Mouse (Mus musculus) adrenal gland, postnatal 25 days (tissue): ENCODE data around the gene Fyb2. TPM values are rescaled to one million over a fixed set of nuclear protein-coding genes. Genes with fewer than 3 reads are reported as not detected.
"Not testable (repeated sequence)": the region's sequence is repeated elsewhere in the genome, so short reads cannot be mapped to it uniquely, and the experiment has no call there.

Experiments used
- DNase-seq: peaks from one replicate; pipeline ENCODE4 v3.0.0; 2021; ENCODE audit warnings: mixed read lengths
- total RNA-seq: library from RNA; stranded (reverse); gene quantifications from 2 replicates; pipeline ENCODE4 v1.2.3, GENCODE M21; 2021

The Fyb2 gene
- total RNA-seq, 1 experiment from 2014 or later, result 0.94 TPM

DNA sequence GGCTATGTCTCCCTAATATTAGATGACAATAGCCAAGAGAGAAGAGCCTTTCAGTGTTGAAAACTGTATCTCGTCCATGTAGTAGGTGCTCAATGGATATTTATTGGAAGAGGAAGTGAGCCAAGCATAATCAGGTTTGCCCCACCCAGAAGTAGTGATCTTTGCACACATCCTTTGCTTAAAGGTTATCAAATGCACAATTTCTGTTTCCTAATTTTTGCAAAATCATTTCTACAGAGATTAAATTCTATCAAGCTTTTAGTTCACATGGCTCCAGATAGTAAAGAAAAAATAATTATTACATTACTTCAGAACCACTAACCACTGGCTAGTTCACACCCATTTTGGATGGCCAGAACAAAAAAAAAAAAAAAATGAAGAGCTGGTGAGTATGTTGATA lies 28.6 kb downstream of the Fyb2 start:
- DNase-seq, result no peak

DNA sequence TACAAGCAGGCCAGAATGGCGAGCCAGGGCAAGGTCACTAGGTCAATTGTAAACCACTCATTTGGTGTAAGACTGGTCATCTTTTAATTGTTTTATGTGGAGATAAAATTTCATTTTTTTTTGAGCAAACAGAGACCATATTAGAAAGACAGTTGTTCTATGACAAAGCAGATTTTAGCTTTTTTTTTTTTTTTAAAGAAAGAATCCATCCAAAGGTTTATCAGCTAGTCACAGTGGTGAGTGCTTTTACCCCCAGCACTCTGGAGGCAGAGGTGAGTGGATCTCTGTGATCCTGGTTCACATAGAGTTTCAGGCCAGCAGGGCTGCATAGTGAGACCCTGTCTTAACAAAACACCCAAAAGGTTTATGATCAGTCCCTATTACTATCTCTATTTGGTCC lies 31.2 kb downstream of the Fyb2 start:
- DNase-seq, result no peak

DNA sequence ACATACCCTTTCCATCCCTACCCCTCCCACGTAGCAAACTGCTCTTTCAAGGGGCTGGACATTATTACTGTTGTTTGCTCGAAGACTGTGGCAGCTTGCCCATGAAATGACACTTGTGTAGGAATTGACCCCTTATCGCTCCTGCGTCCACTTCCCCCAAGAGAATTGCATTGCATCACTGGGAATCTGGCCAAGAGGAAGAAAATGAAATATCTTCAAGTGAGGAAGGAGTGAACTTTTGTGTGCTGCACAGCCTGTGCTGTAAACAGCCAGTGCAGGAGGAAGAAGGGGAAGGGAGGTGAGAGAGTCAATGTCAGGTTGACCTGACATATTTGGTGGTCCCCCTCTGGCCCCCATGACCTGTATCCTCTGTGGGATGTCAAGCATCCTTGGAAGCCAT lies 35.6 kb downstream of the Fyb2 start:
- no peak for DNase-seq

DNA sequence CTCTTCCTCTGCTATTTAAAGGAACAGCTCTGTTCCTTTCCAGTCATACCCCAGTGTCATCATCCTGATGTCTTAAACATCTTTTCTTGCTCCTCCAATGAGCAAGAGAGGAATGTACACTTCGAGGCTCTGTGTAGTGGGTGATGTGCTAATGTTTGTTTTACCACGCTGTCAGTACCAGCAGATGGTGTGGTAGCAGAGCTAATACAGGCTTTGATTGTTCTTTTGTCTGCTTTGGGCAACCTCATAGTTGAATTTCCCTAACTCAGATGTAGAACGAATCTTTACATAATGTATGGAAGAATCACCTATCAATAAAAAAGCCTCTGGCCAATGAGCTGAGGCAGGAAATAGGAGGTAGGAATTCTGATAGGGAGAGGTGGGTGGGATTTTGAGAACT lies 36.0 kb downstream of the Fyb2 start:
- no peak for DNase-seq

- DNase-seq, result no peak
Measured at GRCm38 (mm10) chr4:104951280-104951878, 38.1 kb downstream of the Fyb2 start.

GRCm38 (mm10) chr4:104956691-104957090 lies 43.4 kb downstream of the Fyb2 start:
- DNase-seq, result no peak

- no peak for DNase-seq
Measured at GRCm38 (mm10) chr4:104961431-104961830, 48.2 kb downstream of the Fyb2 start.

GRCm38 (mm10) chr4:104972606-104973005 lies 59.4 kb downstream of the Fyb2 start:
- DNase-seq, result no peak

DNA sequence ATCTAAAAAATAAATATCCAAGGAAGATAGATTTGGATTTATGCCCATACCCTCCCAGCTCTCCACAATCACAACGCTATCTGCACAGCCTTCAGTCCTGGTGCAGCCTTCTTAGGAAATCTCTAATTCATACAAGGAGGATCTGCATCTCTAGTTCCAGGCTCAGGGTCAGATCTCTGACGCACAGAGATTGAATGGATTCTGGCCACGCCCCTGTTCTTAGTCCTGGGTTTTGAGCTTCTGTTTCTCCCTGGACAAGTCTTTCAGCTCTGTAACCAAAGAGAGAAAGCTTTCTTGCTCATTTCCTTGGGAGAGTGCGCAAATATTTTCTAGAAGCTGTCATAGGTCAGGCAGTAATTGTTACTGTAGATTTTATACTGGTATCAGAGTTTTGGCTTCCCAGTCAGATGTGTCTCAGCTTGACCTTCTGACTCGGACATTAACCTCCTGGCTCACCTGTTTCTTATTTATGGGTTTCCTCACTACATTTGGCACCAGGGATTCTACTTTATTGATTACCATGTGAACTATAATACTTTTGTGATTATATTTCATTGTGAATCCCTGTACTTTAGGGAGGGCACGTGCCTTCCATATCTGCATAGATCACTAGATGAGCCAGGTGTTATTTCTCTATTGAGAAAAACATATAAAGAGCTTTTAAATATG lies 62.0 kb downstream of the Fyb2 start:
- peak; percentile 4 for DNase-seq

- DNase-seq, result no peak
Measured at GRCm38 (mm10) chr4:104985960-104986632, 72.8 kb downstream of the Fyb2 start.

DNA sequence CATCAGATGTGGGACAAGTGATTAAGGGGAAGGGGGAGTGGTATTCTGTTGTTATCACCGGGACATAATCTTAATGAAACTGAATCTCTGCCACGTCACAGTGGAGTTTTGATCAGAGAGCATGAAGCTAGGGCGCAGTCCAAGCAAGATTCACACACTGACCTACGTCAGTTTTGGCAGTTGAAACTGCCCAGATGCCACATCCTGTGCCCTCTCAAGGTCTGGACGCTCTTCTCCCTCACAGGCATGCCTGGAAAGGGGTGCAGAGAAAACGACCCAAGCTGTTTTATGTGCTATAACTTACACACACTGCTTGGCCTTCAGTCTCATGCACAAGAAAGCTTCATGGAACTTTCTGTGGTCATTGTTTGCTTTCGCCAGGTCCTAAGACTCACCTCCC lies 74.4 kb downstream of the Fyb2 start:
- no peak for DNase-seq

DNA sequence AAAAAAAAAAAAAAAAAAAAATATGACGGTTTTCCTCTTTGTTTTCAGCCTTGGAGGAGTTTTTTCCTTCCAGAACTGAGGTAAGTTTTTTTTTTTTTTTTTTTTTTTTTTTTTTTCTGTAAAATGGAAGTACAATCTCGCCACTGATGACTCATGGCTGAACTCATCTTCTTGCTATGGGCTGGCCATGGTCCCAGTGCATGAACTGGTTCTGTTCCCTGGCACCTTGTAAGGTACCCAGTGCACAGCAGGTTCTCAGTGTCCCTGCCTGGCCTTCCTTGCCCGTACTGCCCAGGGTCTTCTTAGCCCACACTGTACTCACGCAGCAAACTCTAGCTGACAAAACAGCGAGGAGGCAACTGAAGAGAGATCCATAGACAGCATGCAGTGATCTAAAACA lies 74.8 kb downstream of the Fyb2 start:
- peak; percentile 53 for DNase-seq

- no peak for DNase-seq
Measured at GRCm38 (mm10) chr4:104988709-104989108, 75.5 kb downstream of the Fyb2 start.

DNA sequence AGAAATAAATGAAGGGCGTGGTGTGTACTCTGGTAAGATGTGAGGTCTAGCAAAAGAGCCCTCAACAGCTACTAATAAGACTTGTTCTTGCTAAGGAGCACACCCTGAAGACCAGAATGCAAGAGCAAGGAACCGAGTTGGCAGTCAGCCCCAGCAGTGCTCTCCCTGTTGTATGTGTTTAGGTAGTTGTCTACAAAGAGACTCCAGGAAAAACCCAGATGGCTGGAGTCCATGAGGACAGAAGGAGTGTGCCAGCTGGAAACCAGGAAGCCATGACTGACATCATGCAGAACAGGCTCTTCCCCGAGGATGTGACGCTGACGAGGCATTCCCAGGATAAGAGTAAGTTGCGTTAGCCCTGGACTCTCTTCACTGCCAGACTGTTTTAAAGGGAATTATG lies 76.8 kb downstream of the Fyb2 start:
- no peak for DNase-seq

GRCm38 (mm10) chr4:104990686-104991085 lies 77.4 kb downstream of the Fyb2 start:
- DNase-seq, result no peak

DNA sequence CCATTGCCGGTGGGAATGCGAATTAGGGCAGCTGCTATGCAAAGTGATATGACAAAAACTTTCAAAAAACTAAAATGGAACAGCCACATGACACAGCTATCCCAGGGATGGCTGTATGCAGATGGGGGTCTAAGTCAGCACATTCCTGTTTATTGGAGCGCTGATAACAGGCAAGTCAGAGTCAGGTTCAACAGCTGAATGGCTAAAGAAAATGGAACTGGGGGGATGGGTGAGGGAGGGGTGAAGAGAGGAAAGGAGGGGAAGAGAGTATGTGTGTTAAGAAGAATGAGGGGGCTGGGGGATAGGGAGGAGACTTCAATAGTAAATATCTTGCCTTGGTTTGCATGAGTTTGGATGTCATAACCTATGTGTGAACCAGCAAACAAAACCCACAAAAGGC lies 79.0 kb downstream of the Fyb2 start:
- DNase-seq, result no peak

GRCm38 (mm10) chr4:104993140-104993874 lies 80.1 kb downstream of the Fyb2 start:
- DNase-seq, result no peak

- no peak for DNase-seq
Measured at GRCm38 (mm10) chr4:104999702-105000101, 86.4 kb downstream of the Fyb2 start.

DNA sequence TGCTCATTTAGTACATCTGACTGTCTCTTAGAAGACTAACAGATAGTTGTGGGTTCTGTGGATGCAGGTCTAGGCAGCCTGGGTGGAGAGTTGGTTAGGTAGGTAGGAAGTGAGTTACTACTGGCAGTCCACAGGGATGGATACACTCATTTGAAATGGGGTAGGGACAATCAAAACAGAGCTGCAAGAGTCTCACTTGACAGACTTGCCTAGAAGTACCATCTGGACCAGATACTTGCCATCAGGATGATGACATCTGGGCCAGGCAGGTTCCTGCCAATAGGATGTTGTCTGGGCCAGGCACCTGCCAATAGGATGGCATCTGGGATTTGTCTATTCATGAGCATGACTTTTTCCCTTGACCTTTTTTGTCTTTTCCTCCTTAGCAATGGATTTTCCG lies 88.5 kb downstream of the Fyb2 start:
- no peak for DNase-seq

GRCm38 (mm10) chr4:105004135-105004534 lies 90.9 kb downstream of the Fyb2 start:
- DNase-seq, result no peak

GRCm38 (mm10) chr4:105004649-105005048 lies 91.4 kb downstream of the Fyb2 start:
- DNase-seq, result not testable (repeated sequence)

DNA sequence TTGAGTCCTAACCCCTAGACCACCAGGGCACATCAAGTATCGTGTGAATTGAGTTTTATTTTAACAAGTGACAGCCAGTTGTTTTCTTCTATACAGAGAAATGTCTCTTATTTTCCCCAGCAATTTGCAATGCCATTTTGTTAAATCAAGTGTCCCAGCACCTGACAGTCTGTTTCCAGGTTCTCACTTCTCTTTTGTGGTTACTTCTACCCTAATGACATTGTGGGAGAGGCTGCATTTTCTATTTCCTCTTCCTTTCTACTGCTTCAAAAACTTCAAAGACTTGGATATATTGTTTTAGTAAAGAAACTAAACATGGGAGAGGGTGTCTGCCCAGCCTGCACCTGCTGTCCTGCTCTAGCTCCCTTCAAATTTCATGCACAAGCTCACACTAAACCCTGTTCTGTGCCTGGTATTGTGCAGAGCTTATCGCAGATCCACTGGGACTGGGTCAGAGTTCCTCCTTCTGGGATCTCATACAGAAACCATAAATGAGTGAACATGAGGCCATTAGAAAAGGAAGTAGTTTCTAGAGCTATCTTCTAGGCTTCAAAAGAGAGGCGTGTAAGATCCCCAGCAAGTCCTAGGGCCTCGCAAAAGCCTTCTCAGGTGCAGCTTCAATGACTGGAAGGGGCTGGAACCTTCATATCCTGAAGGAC lies 94.2 kb downstream of the Fyb2 start:
- DNase-seq, result no peak

- DNase-seq, result no peak
Measured at GRCm38 (mm10) chr4:105013718-105014117, 100.5 kb downstream of the Fyb2 start.
